Mouse (Mus musculus) spleen, adult 10 weeks (tissue): ENCODE data around the gene Slc25a18. TPM values are rescaled to one million over a fixed set of nuclear protein-coding genes. Genes with fewer than 3 reads are reported as not detected.

Experiments
- polyA plus RNA-seq: library from polyadenylated mRNA; stranded (reverse); fragments of 350-450 nt; fragmentation: Illumina TruSeq; extraction: RNeasy Lipid Tissue Mini Kit (QIAGEN cat#74804); gene quantifications from one replicate; pipeline ENCODE4 v1.2.3, GENCODE M21; 2015; ENCODE audit warnings: low replicate concordance; ENCODE audit not compliant: insufficient read depth

Gene Slc25a18
- 0.12 TPM for polyA plus RNA-seq

DNA sequence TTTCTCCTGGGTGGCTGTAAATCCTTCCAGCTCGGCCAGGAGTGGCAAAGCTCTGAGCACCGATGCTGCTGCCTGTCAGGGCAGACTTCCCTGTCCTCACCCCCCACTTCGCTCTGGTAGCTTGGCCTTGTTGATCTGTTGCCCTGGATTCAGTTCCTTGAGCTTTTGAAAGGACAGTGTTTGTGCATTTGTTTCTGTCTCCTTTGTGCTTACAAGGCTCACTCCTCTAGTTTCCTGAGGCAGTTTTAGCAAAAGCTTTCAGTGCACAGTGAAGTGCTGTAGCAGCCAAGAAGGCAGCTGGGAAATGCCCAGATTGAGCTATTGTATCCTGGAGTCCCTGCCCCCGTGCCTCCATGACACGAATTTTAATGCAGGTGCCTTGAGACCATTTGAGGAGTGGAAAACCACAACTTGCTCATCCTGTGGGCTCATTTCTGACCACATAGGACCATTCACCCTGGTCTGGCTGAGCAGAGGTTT, at the start of gene Slc25a18:
TSS of gene Slc25a18 (plus strand) at position 430 of the 480 bp plus-strand sequence.

DNA sequence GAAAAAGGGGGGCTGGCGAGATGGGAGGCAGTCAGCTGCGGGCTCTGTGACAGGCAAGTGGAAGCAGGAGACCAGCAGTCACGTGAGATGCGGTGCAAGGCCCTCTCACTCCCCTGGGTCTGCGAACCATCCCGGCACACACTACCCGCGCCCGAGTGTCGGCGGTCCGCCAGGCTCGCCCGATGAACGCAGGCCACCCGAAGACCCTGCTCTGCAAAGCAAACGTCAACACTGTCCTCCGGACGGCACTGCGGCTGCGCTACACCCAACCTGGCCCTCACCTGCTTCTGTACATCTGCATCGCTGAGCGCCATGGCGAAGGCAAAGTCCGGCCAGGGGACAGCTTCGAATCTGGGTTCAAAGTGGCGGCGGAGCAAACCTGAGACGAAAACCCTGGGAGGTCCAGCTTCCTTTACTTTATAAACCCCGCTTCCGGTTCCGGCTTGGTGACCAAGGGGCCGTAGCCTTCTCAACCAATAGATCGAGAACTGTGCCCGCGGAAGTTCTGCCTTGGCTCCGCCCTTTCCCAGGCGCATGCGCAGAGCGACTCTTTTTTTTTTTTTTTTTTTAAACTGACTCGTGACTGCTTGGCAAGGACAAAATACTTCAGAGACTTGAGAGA, 49.0 kb downstream of the Slc25a18 start, which contains the start of gene Atp6v1e1:
TSS of gene Atp6v1e1 (minus strand) at position 487 of the 622 bp plus-strand sequence.

DNA sequence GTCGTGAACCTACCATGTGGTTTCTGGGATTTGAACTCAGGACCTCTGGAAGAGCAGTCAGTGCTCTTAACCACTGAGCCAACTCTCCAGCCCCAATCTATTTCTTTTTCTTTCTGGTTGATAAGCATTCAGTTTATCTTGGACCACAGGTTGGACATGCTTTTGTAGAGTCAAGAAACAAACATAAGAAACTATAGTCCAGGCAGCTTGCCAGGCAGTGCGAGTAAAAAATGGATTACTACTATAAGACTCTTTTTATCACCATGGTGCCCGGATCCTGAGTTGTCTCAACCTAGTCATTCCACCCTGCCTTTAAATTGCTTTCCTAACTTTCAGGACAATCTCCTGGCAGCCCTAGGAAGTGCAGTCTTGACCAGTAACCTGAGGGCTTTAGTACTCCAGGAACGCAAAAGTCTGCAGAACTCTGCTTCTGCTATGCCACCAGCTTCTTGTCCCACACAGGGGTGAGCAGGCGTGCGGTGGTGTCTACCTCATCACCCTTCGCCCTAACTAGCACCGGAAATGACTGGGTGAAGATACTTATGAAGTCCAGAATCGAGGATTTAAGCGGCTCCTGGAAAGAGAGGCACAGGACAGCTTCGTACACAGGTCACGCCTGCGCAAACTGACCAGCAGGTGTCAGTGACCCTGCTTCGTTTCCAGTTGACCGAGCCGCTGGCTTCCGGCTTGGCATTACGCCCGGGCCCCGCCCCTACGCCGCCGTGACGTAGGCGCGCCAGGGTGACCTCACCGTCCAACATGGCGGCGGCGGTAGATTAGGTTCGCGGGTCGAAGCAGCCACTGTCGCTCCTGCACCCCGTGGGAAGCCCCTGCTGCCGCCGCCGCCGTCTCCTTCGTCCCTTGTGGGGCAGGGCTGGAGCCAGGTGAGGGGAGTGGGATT, 62.3 kb downstream of the Slc25a18 start, which contains the start of gene Bcl2l13:
TSS of gene Bcl2l13 (plus strand) at position 739 of the 901 bp plus-strand sequence.

Other genes with a start within 250 kb of the Slc25a18 start
- 31.0 TPM for gene Hdhd5, start 242.3 kb upstream of the Slc25a18 start, polyA plus RNA-seq
- 11.3 TPM for gene Cecr2, start 107.2 kb upstream of the Slc25a18 start, polyA plus RNA-seq
- 112 TPM for gene Atp6v1e1, start 49.2 kb downstream of the Slc25a18 start, polyA plus RNA-seq
- gene Bcl2l13, start 62.6 kb downstream of the Slc25a18 start, polyA plus RNA-seq, result 15.3 TPM
- 59.5 TPM for gene Bid, start 143.3 kb downstream of the Slc25a18 start, polyA plus RNA-seq